Mouse (Mus musculus) yolk sac, embryonic 10.5 days (tissue): ENCODE results near the gene Hsd11b2.
A peak's percentile ranks its signal among the peaks of the same experiment; 100 is the strongest.

Experiments used
- DNase-seq: peaks from one replicate; pipeline ENCODE4 v3.0.0-alpha.2; 2017; ENCODE audit warnings: low spot score

Hsd11b2 gene

DNA sequence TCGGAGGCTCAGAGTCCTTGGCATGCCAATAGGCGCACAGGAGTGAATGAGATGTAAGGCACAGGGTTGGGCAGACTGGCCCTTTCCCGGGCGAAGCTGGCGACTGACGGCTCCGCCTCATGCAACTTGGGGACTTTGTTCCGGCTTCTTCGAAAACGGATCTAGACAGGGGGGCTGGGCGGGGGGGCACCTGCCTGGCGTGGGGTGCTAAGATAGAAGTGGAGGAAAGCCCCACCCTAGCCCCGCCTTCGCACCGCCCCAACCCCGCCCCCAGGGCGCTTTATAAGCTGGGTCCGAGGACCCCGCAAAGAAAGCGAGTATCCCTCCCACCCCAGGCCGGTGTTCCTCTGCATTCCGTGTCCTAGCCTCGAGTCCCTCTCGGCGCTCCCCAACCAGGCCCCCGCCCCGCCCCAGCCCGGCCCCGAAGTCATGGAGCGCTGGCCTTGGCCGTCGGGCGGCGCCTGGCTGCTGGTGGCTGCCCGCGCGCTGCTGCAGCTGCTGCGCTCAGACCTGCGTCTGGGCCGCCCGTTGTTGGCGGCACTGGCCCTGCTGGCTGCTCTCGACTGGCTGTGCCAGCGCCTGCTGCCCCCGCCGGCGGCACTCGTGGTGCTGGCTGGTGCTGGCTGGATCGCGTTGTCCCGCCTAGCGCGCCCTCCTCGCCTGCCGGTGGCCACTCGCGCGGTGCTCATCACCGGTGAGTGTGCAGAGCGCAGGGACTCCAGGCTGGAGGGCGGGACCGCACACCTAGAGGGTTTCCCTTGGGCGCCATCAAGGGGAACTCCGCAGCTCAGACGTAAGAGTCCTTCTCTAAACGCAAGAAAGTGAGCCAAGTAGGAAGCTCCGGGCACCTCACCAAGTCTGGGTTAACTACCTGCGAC, at the start of gene Hsd11b2:
TSS of gene Hsd11b2 (plus strand) at position 320 of the 878 bp plus-strand sequence.
- DNase-seq: peak; percentile 82

GRCm38 (mm10) chr8:105469041-105469695, 49.4 kb upstream of the Hsd11b2 start:
- DNase-seq: no peak

DNA sequence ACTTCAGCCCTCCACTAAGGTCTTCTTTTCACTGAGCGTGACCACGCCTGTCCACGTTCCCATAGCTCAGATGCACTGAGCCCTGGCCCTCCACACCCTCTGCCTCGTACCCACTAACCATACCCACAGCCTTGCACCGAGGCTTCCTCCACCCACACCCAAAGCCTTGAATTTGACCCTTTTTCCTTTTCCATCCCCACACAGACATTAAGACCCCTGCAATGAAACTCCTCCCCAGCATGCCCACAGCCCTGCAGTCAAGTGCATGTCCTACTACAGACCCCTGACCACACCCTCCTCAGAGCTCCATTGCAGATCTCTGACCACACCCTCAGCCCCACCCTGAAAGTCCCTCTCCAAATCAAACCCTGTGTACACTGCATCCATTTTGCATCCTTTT, 48.7 kb upstream of the Hsd11b2 start:
- no peak for DNase-seq

- no peak for DNase-seq
Measured at GRCm38 (mm10) chr8:105470262-105470661, 48.3 kb upstream of the Hsd11b2 start.

DNA sequence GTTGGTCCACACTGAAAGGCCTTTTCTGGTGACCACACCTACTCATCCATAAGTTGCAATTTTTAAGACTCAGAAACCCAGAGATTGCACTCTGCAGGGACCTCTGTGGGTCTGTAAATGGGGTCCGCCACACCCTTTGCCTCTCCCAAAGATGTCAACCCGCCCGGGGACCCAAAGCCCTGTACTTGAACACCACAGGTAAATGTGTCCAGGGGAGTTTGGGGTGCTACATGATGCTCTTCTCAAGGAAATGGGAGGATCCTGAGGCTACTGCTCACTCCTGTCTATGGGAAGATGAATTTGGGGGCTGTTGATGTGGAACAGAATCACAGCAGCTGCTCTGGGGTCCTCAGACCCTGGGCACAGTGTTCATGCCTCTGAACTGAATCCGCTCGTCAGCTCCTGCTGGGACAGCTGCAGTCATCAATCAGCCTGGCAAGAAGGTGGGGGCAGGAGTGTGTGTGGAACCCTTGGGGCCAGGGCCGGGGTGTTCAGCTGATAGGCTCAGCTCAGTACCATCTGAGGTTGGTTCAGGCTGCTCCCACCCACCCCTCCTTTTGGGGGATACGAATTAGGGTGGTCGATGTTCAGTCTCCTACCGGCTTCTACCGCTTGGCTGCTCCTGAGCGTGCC, 47.8 kb upstream of the Hsd11b2 start:
- DNase-seq: no peak

DNA sequence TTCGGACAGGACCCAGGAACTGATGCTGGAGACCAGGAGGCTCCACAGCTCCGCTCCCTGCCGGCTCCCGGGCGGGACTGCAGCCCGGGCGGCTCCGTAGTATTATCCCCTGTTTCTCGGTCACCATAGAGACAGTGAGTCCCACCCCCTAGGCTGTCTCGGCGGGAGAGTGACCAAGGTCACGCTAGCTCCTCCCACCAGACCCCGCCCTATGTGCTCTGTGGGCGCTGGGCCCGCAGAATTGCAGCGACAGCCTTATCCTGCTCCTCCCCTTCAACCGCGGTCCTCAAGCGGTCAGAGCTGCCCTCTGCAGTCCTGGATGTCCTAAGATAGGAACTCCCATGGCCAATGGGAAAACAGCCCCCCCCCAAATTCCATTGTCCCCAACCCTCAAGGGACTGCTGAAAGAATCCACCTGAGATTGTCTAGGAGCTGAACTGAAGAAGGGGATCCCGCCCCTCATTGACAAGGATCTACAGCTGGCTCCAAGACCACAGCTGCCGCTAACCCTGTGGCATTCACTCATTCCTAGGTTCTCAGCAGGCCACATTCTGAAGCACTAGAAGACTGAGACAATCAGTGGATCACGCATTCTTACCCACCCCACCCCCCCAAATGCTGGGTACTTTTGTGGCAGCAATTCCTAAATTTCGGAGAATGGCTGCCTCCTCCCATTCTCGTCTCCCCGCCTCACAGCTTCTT, 47.1 kb upstream of the Hsd11b2 start, which contains the start of gene Tppp3:
TSS of gene Tppp3 (minus strand) at position 213 of the 702 bp plus-strand sequence.
- peak; percentile 95 for DNase-seq

GRCm38 (mm10) chr8:105472414-105472932, 46.1 kb upstream of the Hsd11b2 start:
- no peak for DNase-seq

DNA sequence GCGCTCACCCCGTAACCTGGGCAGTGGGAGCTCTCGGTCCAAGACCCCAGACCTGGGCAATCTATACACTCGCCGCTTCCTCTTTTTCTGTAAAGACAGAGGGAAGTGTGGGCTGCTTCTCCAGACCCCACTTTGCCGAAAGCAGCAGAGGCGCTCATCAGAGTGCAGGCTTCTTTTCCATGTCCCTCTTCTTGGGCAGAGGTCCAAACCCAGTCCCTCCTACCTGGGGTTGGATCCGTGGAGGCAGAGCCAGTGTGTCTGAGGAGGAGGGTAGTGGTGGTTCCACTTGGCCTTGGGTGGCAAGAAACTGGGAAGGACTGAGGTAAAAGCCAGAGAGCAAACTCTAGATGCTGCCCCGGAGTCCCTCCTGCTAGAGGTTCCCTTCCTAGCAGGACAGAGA, 45.6 kb upstream of the Hsd11b2 start:
- DNase-seq: no peak

DNA sequence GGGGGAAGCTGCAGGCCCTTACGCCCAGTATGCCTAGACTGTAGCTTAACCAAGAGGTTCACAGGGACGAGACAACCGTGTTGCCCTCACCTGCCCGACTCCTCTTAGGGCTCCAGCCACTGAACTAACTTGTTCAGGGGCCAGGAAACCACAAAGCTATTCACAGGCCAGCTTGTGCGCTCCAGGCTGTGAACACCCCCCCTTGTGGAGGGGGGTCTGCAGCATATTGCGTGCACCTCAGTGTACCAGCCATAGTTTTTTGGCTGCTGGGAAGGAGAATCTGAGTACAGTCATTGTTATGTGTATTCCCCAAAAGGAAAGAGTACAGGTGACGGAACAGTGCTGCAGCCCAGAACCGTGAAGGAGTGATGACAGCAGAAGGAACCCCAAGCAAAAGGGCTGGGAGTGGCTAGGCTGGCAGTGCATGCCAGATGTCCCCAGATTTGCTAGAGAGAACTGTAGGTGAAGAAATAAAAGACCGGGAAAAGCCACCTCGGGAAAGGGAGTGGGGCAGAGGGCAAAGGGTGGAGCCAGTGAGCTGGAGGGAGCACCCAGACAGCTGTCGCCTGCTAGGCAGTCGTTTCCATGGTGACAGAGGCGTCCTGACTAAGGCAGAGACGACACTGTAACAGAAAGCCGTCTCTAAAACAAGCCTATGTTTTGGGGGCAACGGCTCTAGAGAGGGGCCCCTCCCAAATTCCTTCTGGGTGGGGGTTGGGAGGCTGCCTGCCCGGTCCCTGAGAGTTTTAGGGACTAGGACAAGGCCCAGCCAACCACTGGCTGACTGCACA, 44.5 kb upstream of the Hsd11b2 start:
- peak; percentile 60 for DNase-seq

- no peak for DNase-seq
Measured at GRCm38 (mm10) chr8:105474680-105475079, 43.9 kb upstream of the Hsd11b2 start.

- no peak for DNase-seq
Measured at GRCm38 (mm10) chr8:105475254-105475653, 43.3 kb upstream of the Hsd11b2 start.

DNA sequence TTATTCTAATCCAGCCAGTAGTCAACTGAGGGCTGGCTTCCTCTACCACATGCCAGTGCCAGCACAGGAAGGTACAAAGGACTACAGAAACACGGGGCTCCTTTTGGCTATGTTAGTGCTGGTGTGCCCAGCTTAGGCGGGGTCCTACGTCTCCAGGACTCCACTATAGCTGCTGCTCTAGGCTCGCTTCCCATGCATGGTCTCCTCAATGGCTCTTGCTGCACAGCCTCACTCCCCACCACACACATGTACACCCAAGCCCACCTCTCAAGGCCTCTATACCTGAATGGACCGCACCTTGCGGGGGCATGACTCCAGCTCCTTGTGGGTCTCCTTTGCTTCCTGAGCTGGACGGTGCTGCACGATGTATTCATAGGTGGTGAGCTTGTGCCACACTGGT, 42.8 kb upstream of the Hsd11b2 start:
- DNase-seq: no peak

GRCm38 (mm10) chr8:105476161-105476560, 42.4 kb upstream of the Hsd11b2 start:
- DNase-seq: no peak

DNA sequence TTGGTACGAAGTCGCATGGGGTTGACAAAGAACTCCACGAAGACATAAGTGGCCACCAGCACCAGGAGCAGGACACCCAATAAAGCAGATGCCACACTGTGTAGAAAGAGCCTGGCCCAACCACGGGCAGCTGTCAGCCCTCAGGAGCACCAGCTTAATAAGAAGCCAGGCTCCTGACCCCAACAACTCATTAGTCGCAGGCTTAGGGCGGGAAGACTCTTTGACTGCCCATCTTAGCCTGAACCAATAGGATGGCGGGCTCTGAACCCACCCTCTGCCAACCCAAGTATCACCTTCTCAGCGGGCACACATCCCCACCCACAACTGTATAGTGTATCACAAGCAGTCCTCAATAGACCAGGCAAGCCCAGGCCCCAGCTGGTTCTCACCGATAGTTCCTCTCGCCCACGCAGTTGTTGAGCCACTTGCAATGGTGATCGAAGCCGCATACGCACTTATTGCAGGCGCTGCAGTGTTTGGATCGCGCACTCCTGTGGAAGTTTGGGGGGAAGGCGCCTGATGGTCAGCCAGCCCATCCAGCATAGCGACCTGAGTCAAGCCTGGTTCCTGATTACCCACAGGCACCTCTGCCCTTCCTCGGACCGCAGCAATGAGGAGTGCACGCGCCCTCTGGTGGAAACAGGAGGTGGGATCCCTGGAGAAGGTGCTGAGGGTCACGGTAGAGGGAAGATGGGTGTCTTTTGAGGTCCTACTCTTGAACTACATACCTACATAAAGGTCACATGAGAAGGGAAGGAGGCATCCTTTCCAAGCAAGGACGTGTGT, 41.7 kb upstream of the Hsd11b2 start:
- peak; percentile 47 for DNase-seq

GRCm38 (mm10) chr8:105477792-105478191, 40.8 kb upstream of the Hsd11b2 start:
- no peak for DNase-seq

GRCm38 (mm10) chr8:105481013-105481412, 37.5 kb upstream of the Hsd11b2 start:
- peak; percentile 47 for DNase-seq

DNA sequence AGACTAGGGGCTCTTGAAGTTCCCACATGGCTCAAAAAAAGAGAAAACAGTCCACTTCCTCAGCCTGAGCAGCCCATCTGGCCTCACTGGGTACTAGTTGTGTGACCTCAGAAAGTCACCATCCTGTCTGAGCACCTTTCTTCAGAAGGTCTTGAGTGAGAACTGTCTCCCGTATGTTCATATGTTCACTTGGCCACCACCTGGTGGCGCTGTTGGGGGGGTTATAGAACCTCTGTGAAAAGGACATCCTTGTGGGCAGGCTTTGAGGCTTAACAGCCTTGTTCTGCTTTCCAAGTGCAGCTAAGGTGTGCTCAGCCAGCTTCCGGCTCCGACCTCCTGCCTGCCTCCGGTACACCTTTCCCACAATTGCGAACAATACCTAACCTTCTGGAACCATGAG, 37.1 kb upstream of the Hsd11b2 start:
- DNase-seq: no peak

GRCm38 (mm10) chr8:105482123-105482522, 36.4 kb upstream of the Hsd11b2 start:
- no peak for DNase-seq

DNA sequence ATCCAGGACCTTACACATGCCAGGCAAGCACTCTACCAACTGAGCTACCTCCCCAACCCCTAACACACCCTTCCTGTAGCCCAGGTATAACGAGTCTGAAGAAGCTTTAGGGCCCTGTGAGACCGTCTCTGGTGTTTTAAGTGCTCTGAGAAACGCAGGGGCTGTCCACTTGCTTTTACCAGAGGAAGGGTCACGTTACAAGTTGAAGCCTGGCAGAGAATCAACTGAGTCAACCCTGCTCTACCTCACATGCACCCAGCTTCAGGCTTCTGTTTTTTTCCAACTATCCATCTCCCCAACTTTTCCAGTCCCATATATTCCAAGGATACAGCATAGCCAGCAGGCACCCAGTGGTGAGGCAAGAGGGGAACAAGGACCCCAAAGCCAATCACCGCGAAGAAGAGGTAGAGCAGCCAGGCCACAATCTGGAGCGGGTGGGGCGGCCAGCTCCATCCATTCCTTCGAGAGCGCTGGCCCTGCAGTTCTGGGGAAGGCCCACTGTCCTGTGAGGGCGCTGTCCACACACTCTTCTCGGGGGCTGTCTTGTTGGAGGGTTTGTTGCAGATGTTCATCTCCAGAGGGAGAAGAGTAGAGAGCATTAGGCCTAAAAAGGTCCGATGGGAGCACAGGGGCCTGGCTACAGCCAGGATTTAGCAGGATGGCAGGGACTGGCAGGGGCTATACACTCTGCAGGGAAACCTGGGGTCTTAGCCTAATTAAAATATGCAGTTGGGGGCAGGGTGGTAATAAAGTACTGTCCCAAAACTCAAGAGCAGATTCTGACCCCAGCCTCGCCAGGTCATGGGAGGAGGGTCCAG, 35.1 kb upstream of the Hsd11b2 start:
- no peak for DNase-seq

GRCm38 (mm10) chr8:105484030-105484368, 34.6 kb upstream of the Hsd11b2 start:
- no peak for DNase-seq
